Mouse (Mus musculus): ENCODE results near the gene Gpbar1.

DNA sequence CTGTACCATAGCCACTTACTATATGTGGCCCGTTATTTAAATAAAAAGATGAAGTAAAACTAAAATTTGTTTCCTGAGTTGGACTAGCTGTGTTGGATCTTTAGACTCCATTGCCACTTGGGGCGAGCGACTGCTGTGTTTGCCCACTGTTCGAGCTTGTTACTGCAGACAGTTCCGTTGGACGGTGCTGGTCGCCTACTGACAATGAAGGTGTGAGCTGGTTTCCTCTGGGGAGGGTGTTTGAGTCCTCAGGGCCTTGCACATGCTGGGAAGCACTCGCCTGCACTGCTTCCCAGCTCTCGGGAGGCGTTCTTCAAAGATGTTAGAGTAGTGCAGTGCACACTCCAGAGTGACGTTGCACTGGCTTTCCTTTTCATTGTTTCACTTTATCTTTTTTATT, 38.7 kb upstream of the Gpbar1 start:
- TF ChIP-seq POLR2A (IDR thresholded peaks at IDR 0.05; ENCODE audit: extremely low read depth, insufficient read depth, low read length) (no peak), CTCF (IDR thresholded peaks at IDR 0.05; ENCODE audit: low read depth, low read length) (no peak)
